Mouse (Mus musculus) urinary bladder, adult 18-20 months (tissue): Measurements from ENCODE around the gene March10.

Experiments used
- DNase-seq, 2 experiments: peaks; one replicate each; pipeline ENCODE4 v3.0.0; 2022; ENCODE audit warnings: low spot score in 2 of 2, mixed read lengths in 2 of 2

Gene March10

DNA sequence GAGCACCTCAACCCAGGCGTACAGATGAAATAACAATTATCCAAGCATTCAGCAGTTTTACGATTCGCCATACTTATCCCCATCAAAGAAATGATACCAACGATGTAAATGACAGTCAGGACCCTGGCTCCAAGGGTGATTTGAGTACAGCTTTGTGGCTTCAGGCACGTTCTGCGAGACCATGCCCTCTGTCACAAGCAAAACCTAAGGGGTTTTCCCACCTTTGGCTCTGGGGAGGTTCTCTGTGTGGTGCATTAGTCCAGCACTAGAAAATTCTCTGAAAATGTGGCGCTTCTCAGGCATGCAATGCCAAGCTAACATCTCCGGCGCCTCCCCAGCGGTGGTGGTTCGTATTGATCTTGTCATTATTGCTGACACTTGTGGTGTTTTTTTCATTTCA lies 47.1 kb downstream of the March10 start:
- DNase-seq: no peak

DNA sequence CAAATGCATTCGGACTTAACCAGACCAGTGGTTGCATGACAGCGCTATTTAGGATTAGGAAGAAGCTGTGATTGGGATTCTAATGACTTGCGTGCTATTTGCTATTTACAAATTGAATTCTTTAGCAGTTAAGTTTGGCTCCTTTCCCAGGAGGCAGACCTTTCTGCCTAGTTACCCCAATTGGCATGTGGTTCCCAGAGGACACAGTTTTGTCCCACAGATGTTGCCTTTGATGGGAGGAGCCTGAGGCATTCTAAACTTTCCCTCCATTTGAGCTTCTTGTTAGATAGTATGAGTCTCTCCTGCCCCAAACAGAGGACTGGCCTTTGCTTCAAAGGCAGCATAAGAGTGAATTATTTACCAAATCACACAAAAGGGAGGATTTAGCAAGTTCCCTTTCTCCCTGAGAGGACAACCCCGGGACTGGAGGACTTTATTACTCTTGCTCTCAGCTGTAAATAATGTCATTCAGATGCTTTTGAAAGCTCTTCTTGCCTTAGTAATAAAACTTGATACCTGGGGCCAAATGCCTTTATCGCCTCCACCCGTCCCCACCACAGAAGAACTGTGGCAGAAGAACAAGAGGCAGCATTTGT lies 48.6 kb downstream of the March10 start:
- no peak for DNase-seq

DNA sequence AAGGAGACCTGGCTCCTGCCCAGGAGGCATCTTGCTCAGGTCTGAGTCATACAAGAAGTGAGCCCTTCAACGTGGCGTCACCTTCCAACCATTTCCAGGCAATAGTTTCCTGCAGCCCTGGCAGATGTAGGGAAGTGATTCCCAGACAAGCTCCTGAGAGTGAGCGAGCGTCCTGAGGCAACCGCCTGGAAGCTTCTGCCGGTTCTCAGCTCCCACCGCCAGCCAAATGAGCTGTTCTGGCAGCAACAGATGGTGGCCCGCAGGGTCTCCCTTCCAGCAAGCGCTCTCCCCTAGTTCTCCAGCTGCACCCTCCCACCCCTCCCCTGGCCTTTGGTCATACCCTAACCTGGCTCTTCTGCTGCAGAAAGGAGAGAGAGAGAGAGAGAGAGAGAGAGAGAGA lies 54.2 kb downstream of the March10 start:
- no peak for DNase-seq

DNA sequence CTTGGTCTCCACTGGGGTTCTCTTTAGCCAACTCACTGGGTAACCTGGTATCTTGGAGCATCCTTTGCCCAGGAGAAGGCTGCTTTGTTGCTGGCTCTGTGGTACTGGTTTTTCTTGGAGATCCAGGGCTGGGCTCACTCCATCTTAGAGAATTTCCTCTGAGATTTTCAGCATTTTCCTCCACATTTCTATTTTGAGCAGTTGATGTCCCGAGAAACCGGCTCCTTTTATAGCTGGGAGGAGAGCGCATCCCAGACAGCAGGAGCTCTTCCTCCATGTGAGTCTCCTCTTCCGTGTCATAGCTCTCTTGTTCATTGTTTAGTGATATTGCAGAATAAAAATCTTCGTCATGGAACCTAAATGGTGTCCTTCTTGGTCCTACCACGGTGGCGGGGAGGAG lies 66.2 kb downstream of the March10 start:
- no peak for DNase-seq

DNA sequence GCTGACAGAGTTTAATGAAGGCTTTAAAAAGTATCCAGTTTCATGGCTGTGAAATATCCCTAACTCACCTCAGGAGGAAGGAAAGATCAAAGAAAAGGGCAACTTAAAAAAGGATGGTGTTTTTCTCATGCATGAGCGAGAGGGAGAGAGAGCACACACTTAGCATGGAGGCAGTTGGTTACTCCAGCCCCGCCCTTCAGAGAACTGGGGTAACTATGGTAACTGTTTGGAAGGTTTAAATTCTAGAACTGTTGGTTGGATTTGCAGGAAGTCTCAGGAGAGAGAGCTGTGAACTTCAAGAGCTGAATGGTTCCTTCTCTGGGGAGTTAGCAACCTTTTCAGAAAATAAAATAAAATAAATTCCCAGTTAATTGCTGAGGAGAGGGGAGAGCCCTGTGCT lies 67.9 kb downstream of the March10 start:
- DNase-seq: no peak

DNA sequence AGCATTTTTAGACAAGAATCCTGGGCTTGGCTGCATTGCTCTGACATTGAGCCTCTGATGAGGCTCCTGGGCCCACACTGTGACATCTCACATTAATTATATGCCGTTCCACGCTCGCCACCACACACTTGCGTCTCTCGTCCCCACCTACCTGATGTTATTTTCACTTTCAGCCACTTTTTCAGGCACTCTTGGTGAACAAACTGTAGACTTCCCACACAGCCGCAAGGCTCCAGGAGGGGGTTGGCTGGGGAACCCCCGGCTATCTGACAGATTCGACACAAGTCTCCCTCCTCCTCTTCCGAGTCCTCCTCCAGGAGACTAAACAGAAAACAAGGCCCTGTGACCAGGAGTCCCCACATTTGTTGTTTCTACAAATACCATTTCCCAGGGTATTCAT lies 71.3 kb downstream of the March10 start:
- DNase-seq: no peak

DNA sequence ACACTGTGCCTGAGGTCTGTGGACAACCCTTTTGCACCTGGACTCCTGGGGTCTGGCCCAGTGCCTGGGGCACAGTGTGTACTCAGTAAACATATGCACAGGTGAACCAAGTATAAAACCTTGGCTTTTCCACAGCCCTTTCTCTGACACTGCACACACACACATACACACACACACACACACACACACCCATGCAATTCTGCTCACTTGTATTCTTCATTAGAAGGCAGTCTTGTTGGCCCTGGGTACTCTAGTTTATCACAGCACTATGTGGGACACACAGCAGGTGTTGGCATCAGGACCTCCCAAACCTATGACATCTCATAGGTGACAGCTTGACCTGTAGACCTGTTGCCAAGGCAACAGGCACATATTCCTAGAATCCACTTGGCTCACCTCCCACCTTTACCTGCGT lies 80.7 kb downstream of the March10 start:
- no peak for DNase-seq

DNA sequence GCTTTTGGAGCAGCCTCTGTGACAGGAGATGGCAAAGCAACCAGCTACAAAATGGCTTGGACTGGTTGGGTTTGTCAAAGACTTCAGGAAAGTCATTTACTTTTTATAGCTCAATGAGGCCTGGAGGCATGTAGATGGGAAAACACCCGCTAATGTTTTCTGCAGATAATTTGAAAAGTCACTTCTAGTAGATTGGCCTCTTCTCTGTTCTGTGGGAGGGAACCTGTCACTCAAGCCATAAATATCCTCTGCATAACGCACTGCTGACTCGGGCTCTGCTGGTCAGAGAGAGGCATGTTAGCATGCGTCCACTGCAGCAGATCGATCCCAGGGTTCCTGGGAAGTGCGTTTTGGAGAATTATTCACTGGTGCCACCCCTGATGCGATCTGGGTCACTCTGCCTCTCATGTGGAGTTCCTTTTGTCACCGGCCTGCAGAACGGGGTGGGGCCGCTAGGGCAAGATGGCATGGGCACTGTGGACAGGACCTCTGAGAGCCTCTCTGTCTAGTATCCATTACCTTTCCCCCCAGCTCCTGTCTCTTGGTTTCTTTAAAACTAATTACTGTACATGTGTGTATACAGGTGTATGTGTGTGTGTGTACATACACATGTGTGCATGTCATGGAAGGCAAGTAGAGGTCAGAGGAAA lies 81.9 kb downstream of the March10 start:
- DNase-seq: no peak

DNA sequence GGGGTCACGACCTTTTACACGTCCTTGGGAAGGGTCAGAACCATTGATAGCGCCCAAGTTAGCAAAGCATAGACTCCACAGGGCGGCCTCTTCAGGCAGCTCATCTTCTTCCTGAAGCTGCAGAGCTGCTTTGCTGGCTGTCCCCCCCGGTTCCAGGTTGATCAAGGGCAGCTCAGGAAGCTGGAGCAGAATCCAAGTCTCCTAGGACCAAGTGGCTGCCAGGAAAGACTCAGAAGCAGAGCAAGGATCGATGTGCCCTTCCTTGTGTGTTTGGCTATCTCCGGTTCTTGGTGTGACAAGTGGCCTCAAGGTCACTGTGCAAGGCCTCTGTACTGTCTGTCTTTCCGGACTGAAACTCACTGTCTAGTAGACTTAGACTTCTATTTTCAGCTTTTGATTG lies 82.7 kb downstream of the March10 start:
- no peak for DNase-seq

DNA sequence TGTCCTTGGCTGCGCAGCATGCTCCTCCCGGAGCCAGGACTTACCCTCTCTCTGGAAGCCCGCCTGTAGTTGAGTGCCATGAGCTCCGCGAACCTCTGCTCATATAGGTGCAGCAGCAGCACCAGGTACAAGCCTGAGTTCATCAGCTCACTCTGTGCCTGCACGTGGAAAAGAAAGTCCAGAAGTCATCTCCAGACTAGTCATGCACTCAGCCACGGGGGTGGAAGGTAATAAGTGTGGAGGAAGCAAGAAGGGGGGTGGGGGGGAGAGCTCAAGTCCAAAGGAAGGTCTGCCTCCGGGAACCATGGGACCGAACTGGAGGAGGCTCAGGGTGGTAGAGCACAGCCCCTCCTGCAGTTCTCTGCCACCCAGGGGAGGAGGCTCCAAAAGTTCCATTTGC lies 84.7 kb downstream of the March10 start:
- DNase-seq: no peak

DNA sequence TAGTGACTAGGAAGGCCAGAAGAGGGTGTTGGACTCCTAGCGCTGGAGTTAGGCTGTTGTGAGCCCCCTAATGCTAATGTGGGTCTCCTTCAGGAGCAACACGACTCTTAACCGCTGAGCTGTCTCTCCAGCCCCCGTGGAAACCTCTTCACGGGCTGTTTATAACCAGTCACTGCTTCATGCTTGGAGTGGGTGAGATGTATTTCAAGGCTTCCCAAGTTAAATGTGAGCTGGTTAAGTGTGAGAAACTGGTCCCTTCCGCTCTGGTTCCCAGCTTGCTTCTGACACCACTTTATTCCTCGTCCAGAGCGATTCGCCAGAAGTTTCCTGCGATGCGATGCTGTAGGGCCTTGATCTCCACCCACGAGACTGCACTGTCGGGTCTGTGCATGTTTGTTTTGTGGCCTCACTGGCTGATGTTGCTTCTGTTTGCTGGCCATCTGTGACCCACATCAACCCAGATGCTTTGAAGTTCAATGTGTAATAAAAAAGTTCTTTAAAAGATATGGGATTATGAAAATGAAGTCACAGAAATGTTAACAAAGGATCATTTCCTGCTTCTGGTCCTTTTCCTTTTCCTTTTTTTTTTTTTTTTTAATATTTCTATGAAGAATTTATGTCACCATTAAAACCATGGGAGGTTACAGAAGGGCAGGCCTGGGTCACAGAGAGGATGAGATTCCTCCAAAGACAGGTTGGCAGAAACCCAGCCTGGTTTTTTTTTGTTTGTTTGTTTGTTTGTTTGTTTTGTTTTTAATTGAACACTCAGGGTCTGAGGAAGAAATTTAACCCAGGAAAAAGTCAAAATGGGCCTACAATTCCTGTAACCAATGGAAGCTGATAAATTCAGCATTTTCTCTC lies 86.8 kb downstream of the March10 start:
- no peak for DNase-seq

DNA sequence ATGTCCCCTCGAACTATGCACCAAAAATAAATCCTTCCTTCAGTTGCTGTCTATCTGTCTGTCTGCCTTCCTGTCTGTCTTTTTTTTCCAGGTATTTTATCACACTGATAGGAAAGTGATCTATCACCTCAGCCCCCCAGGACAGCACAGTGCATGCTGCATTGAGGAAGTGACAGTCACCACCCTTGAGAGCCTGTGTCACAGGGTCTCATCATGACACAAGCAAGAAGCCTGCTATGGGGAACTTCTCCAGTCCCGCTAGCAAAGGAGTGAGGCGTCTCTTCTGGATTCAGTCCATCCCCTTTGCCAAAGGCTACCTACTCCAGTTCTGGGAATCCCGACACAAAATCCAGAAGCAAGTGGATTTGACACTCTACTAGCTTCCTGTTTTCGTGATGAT lies 87.7 kb downstream of the March10 start:
- DNase-seq: no peak

DNA sequence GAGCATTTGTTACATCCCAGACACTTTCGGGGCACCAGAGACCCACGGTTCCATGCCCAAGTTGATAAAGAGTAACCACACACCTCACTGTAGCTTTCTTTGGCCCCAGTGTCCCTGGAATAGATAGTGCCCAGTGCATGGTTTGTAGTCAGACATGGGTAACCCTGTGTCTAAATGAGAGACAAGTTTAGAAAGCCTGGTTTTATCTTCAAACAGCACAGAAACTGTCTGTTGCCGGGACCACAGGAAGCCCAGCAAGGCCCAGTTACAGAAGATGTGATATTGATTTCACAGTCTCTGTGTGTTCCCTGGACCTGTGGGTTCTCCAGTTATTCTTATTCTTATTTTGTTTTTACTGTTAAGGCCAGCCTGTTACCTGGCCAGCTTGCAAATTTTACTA lies 89.4 kb downstream of the March10 start:
- DNase-seq: no peak

DNA sequence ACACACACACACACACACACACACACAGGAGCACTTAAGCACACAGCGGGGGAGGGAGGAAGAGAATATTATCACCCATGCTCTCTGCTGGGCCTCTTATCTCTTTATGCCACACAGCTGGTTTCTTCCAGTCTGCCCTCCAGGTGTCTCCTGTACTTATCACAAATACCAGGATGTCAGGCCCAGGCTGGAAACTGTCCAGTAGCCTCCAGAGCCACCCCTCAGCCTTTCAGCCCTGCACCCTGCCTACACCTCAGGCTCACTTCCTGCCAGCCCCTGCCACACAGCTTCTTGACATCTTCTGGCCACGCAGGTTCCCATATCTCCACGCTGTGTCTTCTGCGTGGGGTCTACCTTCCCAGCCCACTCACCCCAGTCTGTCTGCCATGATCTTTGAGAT lies 90.5 kb downstream of the March10 start:
- DNase-seq: no peak

DNA sequence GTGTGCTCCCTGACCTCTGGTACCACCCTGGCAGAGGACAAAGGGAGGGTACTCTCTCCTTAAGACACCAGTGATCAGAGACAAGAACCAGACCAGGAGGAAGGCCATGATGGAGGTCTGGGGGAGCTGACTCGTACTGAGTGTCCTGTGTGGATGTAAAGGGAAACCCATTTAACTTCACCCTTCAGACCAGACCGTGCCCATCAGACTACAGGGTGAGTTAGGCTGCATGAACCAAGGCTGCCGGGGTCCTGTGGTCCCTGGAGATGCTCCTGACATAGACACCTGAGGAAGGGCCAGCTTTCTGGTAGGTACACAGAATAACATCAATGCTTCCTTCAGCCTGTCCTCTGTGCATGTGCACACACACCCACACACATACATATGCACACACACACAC lies 90.9 kb downstream of the March10 start:
- no peak for DNase-seq

DNA sequence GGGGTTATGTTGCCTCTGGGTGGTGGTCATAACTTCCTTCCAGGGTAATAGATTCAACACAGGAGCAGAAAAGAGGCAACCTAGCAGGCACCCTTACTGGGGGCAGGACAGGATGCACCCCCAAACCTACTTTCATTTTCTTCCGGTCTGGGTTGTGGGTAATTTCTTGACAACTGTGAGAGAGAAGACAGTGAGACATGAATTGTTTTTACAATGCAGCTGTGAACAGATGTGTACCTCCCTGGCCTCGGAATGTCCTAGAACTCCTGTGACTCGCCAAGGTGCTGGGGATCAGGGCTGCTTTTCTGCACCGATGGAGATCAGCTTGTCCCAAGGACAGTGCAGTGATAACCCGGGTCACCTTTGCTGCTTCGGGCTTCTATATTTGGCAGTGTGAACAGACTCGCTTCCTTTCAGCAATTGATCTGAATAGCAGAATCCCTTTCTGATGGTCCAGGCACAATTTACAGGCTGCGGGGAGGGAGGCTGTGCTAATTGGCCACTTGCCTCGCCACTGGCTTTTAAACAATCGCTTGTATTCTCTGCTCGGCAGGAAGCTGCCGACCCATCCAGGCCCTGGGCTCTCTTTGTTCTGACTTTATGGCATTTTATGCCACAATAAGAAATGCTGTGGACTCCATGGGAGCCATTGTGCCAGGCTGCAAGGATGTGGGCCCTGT lies 92.0 kb downstream of the March10 start:
- DNase-seq: no peak

DNA sequence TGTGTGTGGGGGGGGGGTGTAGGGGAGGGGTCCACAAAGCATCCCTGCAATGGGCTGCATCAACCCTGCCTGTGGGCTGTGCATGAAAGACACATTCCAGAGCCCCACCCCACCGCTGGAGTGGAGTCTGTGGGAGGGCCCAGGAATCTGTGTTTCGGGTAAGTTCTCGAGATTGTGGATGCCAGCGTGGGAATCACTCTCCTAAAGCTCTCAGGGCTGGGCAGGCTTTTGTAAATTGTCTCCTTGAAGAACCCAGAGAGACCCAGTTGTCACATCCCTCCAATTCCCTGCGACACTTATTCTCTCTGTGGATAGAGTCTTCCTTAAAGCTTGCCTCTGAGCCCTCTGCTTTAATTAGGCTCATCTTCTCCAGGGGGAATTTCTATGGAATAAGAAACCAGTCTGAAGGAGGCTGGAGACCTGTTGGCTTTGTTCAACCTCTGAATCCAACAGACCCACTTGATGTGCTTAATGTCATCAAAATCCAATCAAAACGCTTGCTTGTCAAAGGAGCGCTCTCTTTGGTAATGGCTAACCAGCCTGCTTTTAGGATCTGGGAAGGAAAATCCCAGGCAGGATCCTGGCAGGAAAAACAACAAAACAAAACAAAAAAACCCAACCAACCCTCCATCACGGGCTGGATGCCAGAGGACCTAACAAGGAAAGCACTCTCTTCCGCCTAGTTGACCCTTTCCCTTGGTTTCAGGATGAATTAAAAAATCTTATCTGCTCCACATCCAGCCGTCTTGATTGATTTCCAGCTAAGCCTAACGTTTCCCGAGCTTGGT lies 92.7 kb downstream of the March10 start:
- DNase-seq: no peak

DNA sequence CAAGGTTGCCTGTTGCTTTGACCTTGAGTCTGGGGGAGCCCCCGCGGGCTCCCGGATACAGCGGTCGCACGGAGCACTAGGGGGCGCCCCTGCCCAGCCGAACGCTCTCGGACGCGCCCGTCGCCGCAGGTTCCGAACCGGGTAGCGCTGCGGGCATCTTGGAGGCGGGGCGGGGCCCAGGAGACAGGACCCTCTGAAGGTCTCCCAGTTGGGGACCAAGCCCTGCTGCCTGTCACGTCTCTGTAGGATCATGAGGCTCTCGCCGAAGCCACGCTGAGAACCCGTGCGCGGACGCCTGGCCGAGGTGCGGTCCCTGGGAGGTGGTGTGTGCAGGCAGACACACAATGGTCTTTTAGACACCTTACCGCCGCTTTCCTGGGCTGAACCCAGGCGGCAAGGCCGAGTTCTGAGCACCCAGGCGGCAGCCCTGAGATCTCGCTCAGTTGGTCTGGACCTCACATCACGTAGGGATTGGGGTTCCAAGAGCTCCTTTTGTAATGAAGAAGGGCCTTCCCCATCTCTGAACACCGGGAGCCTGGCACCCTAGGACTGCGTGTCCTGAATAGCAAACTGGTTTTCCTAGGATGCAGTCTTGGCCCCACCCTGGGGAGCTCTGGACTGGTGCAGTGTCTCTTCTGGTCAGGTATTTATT lies 93.5 kb downstream of the March10 start:
- DNase-seq: peak; percentile 60 to 83

DNA sequence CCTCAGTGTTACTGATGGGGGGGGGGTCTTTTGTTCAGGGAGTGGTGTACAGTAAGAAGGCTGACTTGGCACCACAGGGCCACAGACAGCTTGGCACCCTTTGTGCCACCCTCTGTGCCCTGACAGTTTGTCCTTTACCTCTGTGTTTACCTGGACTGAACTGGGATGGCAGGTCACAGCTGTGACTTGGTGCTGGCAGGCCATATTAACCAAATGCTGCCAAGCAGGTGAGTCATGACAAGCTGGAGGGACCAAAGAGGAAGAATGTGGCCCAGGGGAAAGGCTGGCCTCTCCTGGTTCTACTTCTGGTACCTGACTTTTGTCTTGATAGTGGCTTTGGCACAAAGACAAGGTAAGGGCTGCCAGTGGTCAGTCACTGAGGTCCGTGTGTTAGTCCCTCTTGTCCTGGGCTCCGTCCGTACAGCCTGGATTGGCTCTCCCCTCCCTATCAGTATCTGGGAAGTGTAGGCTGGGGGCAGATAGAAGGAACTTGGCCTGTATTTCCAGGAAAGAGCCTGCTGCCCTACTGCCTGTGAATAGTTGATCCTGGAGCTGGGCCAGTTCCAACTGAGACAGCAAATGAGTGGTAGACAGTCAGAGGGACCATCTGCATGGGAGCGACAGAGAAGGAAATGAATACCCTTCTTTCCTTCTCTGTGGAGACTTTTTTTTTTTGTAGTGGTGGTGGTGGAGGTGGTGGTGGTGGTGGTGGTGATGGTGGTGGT lies 94.3 kb downstream of the March10 start:
- DNase-seq: peak in 1 of 2 experiments; percentile 34

DNA sequence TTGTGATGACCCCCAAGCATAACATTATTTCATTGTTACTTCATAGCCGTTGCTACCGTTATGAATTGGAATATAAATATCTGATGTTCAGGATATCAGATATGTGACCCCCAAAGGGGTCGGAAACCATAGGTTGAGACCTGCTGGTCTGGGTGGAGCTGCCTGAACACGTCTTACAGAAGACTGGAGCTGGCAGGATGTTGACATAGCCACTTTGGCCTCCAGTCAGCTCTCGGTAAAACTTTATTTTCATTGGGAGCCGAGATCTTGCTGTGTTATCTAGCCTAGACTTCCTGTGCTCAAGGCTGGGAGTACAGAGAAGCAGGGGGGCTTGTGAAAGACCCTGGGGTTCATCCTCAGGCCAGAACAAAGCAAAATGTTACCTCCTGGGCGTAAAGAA lies 100.2 kb downstream of the March10 start:
- no peak for DNase-seq
